Mouse (Mus musculus): ENCODE results near the gene Pde4a. TPM values are rescaled to one million over a fixed set of nuclear protein-coding genes. Genes with fewer than 3 reads are reported as not detected.
"Not testable (repeated sequence)": the region's sequence is repeated elsewhere in the genome, so short reads cannot be mapped to it uniquely, and the experiment has no call there.

Pde4a gene
- polyA plus RNA-seq, 1 experiment from 2014 or later = 6.5 TPM

DNA sequence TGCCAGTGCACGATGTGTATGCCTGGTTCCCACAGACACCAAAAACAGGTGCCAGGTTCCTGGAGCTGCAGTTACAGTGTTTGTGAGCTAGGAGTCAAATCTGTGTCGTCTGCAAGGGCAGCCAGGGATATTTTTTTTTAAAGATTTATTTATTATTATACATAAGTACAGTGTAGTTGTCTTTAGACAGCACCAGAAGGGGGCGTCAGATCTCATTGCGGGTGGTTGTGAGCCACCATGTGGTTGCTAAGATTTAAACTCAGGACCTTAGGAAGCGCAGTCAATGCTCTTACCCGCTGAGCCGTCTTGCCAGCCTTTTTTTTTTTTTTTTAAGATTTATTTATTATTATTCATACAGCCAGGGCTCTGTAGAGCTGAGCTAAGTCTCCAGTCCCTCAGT is 24.4 kb downstream of the Pde4a start:
- no peaks in the 10 kb centered on the region for H3K9me3 ChIP-seq (ENCODE audit: control insufficient read depth, low read length)
- no peaks in the 10 kb centered on the region for H3K36me3 ChIP-seq (ENCODE audit: control insufficient read depth, insufficient read depth, low read length)
- no peak overlapping the region for H3K4me2 ChIP-seq
- H3K9ac ChIP-seq (ENCODE audit: low read length) = no peak overlapping the region
- no peaks in the 10 kb centered on the region; the same call in 1 of the 2 replicates for H3K4me1 ChIP-seq (ENCODE audit: control insufficient read depth, insufficient read depth, low read length)
- no peak overlapping the region for H3K27ac ChIP-seq (ENCODE audit: low read depth, low read length)
- DNase-seq (ENCODE audit: low spot score, missing footprints) (peak; percentile 78), ATAC-seq (ENCODE audit: low FRiP score) (no peak)
- H3K27me3 ChIP-seq (ENCODE audit: control insufficient read depth, insufficient read depth, low read length) = no peaks in the 10 kb centered on the region
- no peak overlapping the region for H3K4me3 ChIP-seq (ENCODE audit: low read depth, low read length)
- WGBS = 45% methylated on average over 7 of the region's 7 CpGs

GRCm38 (mm10) chr9:21190670-21191069 is 25.2 kb downstream of the Pde4a start:
- WGBS = 81% methylated on average over 3 of the region's 3 CpGs
- Histone ChIP-seq H3K27me3 (ENCODE audit: control insufficient read depth, insufficient read depth, low read length) (no peaks in the 10 kb centered on the region), H3K9me3 (ENCODE audit: control insufficient read depth, low read length) (no peaks in the 10 kb centered on the region), H3K9ac (ENCODE audit: low read length) (no peak overlapping the region), H3K36me3 (ENCODE audit: control insufficient read depth, insufficient read depth, low read length) (no peaks in the 10 kb centered on the region), H3K4me3 (ENCODE audit: low read depth, low read length) (no peak overlapping the region), H3K4me1 (ENCODE audit: control insufficient read depth, insufficient read depth, low read length) (peaks cover 1% of the 10 kb centered on the region), H3K4me2 (no peak overlapping the region), H3K27ac (ENCODE audit: low read depth, low read length) (no peak overlapping the region)
- DNase-seq (ENCODE audit: low spot score, missing footprints) = peak; percentile 70
- no peak for ATAC-seq (ENCODE audit: low FRiP score)

DNA sequence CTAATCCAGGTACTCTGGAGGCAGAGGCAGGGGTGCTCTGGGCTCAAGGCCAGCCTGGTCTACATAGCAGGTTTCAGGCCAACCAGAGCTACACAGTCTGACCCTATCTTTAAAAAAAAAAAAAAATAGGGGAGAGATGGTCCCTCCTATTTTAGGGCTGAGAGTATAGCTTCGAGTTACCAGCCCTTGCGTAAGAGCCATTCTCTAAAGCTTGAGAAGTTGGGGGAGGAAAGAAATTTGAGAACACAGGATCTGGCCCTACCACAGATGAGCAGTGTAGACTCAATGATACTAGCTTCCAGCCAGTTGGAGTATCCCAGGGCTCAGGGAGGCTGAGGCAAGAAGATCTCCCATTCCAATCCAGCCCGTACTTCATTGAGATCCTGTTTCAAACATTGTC is 28.3 kb downstream of the Pde4a start:
- Histone ChIP-seq H3K27me3 (ENCODE audit: control insufficient read depth, insufficient read depth, low read length) (no peaks in the 10 kb centered on the region), H3K9me3 (ENCODE audit: control insufficient read depth, low read length) (no peaks in the 10 kb centered on the region), H3K36me3 (ENCODE audit: control insufficient read depth, insufficient read depth, low read length) (no peaks in the 10 kb centered on the region), H3K27ac (ENCODE audit: low read depth, low read length) (no peak overlapping the region), H3K4me3 (ENCODE audit: low read depth, low read length) (no peak overlapping the region), H3K4me2 (no peak overlapping the region), H3K4me1 (ENCODE audit: control insufficient read depth, insufficient read depth, low read length) (peaks cover 23% of the 10 kb centered on the region), H3K9ac (ENCODE audit: low read length) (no peak overlapping the region)
- no peak for DNase-seq (ENCODE audit: low spot score, missing footprints)
- ATAC-seq (ENCODE audit: low FRiP score) = no peak
- WGBS = 83% methylated on average over 3 of the region's 3 CpGs

GRCm38 (mm10) chr9:21194787-21195493 is 29.4 kb downstream of the Pde4a start:
- 79% methylated on average over 4 of the region's 4 CpGs for WGBS
- H3K4me3 ChIP-seq (ENCODE audit: low read depth, low read length) = no peak overlapping the region
- DNase-seq (ENCODE audit: low spot score, missing footprints) (peak; percentile 68), ATAC-seq (ENCODE audit: low FRiP score) (no peak)
- peaks cover 23% of the 10 kb centered on the region for H3K4me1 ChIP-seq (ENCODE audit: control insufficient read depth, insufficient read depth, low read length)
- no peaks in the 10 kb centered on the region for H3K36me3 ChIP-seq (ENCODE audit: control insufficient read depth, insufficient read depth, low read length)
- H3K9me3 ChIP-seq (ENCODE audit: control insufficient read depth, low read length) = no peaks in the 10 kb centered on the region
- H3K27me3 ChIP-seq (ENCODE audit: control insufficient read depth, insufficient read depth, low read length) = no peaks in the 10 kb centered on the region
- H3K27ac ChIP-seq (ENCODE audit: low read depth, low read length) = no peak overlapping the region
- no peak overlapping the region for H3K4me2 ChIP-seq
- H3K9ac ChIP-seq (ENCODE audit: low read length) = no peak overlapping the region

DNA sequence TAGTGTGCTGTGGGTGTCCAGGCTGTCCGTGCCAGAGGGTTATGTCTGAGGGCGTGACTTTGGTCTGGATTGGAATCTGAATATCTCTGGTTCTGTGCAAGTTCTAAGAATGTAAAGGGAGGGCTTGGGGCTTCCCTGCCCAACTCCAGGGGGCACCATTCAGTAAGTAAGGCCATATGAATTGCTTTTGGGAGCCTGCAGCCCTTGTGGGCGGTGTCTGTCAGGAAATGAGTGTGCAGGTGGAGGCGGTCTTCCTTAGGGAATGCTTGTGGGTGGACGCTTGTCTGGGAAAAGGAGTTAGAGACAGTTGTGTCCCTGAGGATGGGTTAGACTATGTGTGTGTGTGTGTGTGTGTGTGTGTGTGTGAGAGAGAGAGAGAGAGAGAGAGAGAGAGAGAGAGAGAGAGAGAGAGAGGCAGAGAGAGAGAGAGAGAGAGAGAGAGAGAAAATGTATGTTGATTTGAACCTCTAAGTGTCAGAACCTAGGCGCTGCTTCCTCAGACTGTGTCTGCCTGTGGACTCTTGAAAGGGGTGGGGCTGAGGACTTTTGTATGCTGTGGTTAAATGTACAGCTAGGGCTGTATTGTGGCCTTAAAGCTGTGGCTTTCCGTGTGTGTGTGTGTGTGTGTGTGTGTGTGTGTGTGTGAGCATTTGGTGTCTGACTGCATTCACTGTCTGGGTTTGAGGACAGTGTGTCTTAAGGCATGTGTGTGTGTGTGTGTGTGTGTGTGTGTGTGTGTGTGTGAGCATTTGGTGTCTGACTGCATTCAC is 30.4 kb downstream of the Pde4a start:
- peak; percentile 76 for DNase-seq (ENCODE audit: low spot score, missing footprints)
- not testable (repeated sequence) for ATAC-seq (ENCODE audit: low FRiP score)

DNA sequence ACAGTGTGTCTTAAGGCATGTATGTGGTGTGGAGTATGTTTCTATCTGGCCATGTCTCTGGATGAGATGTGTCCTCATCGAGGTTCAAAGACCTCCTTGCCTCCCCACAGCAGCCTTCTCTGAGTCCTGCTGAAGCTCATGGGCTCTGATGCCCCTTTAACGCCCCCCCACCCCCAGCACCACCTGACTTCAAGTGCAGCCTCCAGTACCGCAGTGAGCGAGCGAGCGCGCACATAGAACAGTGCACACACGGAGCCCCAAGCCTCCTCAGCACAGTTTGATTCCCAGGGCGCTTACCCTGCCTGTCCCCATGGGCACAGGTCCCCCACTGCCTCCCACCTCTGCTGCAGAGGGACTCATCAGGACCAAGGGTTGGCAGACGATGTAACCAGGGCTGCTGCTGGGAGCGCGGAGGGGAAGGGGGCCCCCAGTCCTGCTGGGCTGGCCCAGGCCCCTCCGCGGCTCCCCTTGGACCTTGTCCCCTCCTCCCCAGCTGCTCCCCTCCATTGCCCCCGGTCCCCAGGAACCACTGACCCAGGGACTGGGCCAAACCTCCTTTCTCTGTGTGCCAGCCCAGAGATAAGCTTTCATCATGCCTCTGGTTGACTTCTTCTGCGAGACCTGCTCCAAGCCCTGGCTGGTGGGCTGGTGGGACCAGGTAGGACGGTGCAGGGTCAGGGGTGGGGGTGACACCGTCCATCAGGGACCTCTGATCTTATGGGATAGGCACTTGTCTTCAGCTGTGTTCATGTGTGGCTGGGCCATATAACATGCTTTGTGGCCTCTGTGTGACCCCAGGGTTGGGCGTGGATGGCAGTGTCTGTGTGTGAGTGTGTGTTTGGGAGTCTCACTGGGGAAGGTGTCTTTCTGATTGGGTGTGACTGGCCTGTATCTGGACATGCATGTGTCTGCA is 31.3 kb downstream of the Pde4a start:
- no peak overlapping the region; the same call in 1 of the 2 replicates for H3K27ac ChIP-seq (ENCODE audit: low read depth, low read length)
- ATAC-seq (ENCODE audit: low FRiP score) (peak; percentile 45), DNase-seq (ENCODE audit: low spot score, missing footprints) (peak; percentile 85)
- peaks cover 23% of the 10 kb centered on the region for H3K4me1 ChIP-seq (ENCODE audit: control insufficient read depth, insufficient read depth, low read length)
- no peaks in the 10 kb centered on the region for H3K36me3 ChIP-seq (ENCODE audit: control insufficient read depth, insufficient read depth, low read length)
- H3K9ac ChIP-seq (ENCODE audit: low read length) = peak overlapping the region; percentile 40
- no peaks in the 10 kb centered on the region for H3K27me3 ChIP-seq (ENCODE audit: control insufficient read depth, insufficient read depth, low read length)
- 30% methylated on average over 19 of the region's 19 CpGs for WGBS
- H3K4me2 ChIP-seq = peak overlapping the region; percentile 44
- H3K4me3 ChIP-seq (ENCODE audit: low read depth, low read length) = peak overlapping the region; percentile 30
- H3K9me3 ChIP-seq (ENCODE audit: control insufficient read depth, low read length) = no peaks in the 10 kb centered on the region

More for the DNA sequence above, 30.4 kb downstream of the Pde4a start:
- not testable (repeated sequence) for H3K4me2 ChIP-seq; H3K9me3 ChIP-seq (ENCODE audit: control insufficient read depth, low read length); H3K36me3 ChIP-seq (ENCODE audit: control insufficient read depth, insufficient read depth, low read length); H3K4me3 ChIP-seq (ENCODE audit: low read depth, low read length); H3K27ac ChIP-seq (ENCODE audit: low read depth, low read length); H3K27me3 ChIP-seq (ENCODE audit: control insufficient read depth, insufficient read depth, low read length); H3K9ac ChIP-seq (ENCODE audit: low read length)
- WGBS = 62% methylated on average over 7 of the region's 7 CpGs
- peaks cover 23% of the 10 kb centered on the region for H3K4me1 ChIP-seq (ENCODE audit: control insufficient read depth, insufficient read depth, low read length)

- Histone ChIP-seq H3K9ac (ENCODE audit: low read length) (no peak overlapping the region), H3K36me3 (ENCODE audit: control insufficient read depth, insufficient read depth, low read length) (no peaks in the 10 kb centered on the region), H3K4me2 (peak overlapping the region; percentile 44), H3K4me1 (ENCODE audit: control insufficient read depth, insufficient read depth, low read length) (peaks cover 23% of the 10 kb centered on the region), H3K27me3 (ENCODE audit: control insufficient read depth, insufficient read depth, low read length) (no peaks in the 10 kb centered on the region), H3K4me3 (ENCODE audit: low read depth, low read length) (peak overlapping the region; percentile 30; the same call in 1 of the 2 replicates), H3K27ac (ENCODE audit: low read depth, low read length) (no peak overlapping the region), H3K9me3 (ENCODE audit: control insufficient read depth, low read length) (no peaks in the 10 kb centered on the region)
- ATAC-seq (ENCODE audit: low FRiP score) (peak; percentile 86), DNase-seq (ENCODE audit: low spot score, missing footprints) (peak; percentile 91)
- WGBS = 11% methylated on average over 4 of the region's 4 CpGs
Observed at GRCm38 (mm10) chr9:21197981-21198380, 32.5 kb downstream of the Pde4a start.

DNA sequence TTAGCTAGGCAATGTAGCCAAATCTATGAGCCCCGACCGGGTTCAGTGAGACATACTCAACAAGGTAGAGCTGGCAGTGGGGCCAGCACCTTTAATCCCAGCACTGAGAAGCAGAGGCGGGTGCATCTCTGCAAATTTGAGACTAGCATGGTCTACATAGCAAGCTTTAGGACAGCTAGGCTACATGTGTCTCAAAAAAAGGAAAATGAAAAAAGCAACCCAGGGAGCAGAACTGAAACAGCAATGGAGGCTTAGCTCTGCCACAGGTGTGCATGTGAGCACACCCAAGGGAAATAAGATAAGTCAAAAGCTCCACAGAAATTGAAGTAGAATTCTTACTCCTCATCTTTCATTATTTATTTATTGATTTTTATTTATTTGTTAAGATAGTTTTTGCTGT is 33.4 kb downstream of the Pde4a start:
- 78% methylated on average over 3 of the region's 3 CpGs for WGBS

More for the DNA sequence above, 33.4 kb downstream of the Pde4a start:
- no peak for ATAC-seq (ENCODE audit: low FRiP score)
- no peak overlapping the region for H3K9ac ChIP-seq (ENCODE audit: low read length)
- no peak for DNase-seq (ENCODE audit: low spot score, missing footprints)
- H3K27me3 ChIP-seq (ENCODE audit: control insufficient read depth, insufficient read depth, low read length) = no peaks in the 10 kb centered on the region
- H3K4me3 ChIP-seq (ENCODE audit: low read depth, low read length) = no peak overlapping the region
- no peak overlapping the region for H3K27ac ChIP-seq (ENCODE audit: low read depth, low read length)
- H3K4me2 ChIP-seq = no peak overlapping the region
- H3K9me3 ChIP-seq (ENCODE audit: control insufficient read depth, low read length) = no peaks in the 10 kb centered on the region
- H3K4me1 ChIP-seq (ENCODE audit: control insufficient read depth, insufficient read depth, low read length) = peaks cover 23% of the 10 kb centered on the region
- no peaks in the 10 kb centered on the region for H3K36me3 ChIP-seq (ENCODE audit: control insufficient read depth, insufficient read depth, low read length)

Measured in midbrain, embryonic 11.5 days (tissue).